Mouse (Mus musculus) small intestine, adult 2 months (tissue): Measurements from ENCODE around the gene Npas3.

Source experiments
- CTCF ChIP-seq: fragments of 200-500 bp; IDR thresholded peaks from 2 replicates; pipeline ENCODE4 v1.5.1; 2012; ENCODE audit warnings: low read depth, mild to moderate bottlenecking, control low read depth, inconsistent platforms, low read length, moderate library complexity, mixed read lengths; ENCODE audit not compliant: insufficient replicate concordance, insufficient read length; ENCODE audit errors: extremely low read depth
- POLR2A ChIP-seq: fragments of 200-500 bp; IDR thresholded peaks from 2 replicates; pipeline ENCODE4 v1.6.1; 2012; ENCODE audit warnings: low read depth, mild to moderate bottlenecking, control low read depth, inconsistent platforms, low read length, moderate library complexity

DNA sequence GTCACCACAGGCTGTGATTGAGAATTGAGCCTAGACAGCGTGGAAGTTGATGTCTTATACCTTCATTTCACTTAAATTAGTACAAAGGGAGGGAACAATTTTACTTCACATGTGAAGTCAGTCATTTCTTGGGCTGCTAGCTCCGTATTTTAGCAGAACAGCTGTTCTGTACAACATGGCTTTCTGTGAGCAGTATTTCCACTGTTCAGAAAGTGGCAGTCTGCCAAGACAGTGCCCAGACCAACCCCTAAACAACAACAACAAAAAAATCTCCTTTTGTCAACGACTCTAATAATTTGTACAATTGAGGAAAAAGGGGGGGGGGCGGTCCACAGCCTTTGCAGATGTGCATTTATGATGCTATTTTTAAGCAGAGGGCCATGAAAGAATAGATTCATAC is 266.4 kb downstream of the Npas3 start:
- TF ChIP-seq POLR2A (no peak), CTCF (no peak)
